In the genomic region with DNA sequence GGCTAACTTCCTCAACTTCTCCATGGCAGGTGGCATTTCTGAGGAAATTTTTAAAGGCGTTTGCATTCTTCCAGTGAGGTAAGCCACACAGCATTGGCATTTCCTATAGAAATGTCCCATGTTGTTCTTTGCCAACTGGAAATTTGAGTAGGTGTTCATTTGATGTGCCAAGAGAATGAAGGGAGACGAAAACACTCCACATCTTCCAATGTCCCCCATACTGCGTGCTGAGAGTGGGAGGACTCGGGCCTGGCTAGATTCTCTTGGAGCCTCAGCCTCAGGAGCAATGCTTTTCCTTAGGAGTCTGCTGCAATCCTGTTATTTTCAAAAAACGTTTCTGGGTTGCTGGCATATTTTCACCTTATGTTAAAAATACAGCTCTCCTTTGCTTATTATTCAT, we compare ENCODE assay signal across 20 mouse cellular contexts. TPM values are rescaled to one million over a fixed set of nuclear protein-coding genes. Genes with fewer than 3 reads are reported as not detected.
A peak's percentile ranks its signal among the peaks of the same experiment; 100 is the strongest.
DNase-seq lines count a peak whose midpoint lies in the region; ATAC-seq lines count a peak whose summit lies in the region.
"Had no signal": no experiment of that assay in that cellular context is flagged by ENCODE, and none has a peak within 500 bp of the region (broad histone marks: within the 10 kb centered on the region; RNA-seq: fewer than 3 reads in every experiment).

No protein-coding gene starts in this region.

- intact Hi-C loops in left cerebral cortex, postnatal 4 days (cut with DNase I): no loop called here
- intact Hi-C loops in left cerebral cortex, postnatal 25 days (cut with DNase I): loop anchor here (5.0 kb wide), 1 partner anchor 560 kb away; no protein-coding TSS in a partner anchor

- H3K27me3 ChIP-seq in hindbrain, embryonic 16.5 days (replicated peaks; ENCODE audit: control insufficient read depth, insufficient read depth, low read length): no peaks in the 10 kb centered on the region
- H3K27me3 ChIP-seq: limb, embryonic 13.5 days had no signal

- H3K36me3 ChIP-seq in hindbrain, embryonic 16.5 days (ENCODE audit: control insufficient read depth, insufficient read depth, low read length): no peaks in the 10 kb centered on the region
- H3K36me3 ChIP-seq: heart, embryonic 10.5 days; limb, embryonic 13.5 days; liver, embryonic 12.5 days; midbrain, embryonic 10.5 days had no signal

- no peak overlapping the region for H3K27ac ChIP-seq in hindbrain, embryonic 16.5 days (ENCODE audit: low read depth, low read length)
- H3K27ac ChIP-seq: heart, embryonic 10.5 days; hindbrain, embryonic 14.5 days; limb, embryonic 13.5 days; liver, embryonic 12.5 days; midbrain, embryonic 10.5 days had no signal

- H3K4me3 ChIP-seq in hindbrain, embryonic 16.5 days (ENCODE audit: low read length): no peak overlapping the region
- H3K4me3 ChIP-seq: heart, embryonic 10.5 days; limb, embryonic 13.5 days; liver, embryonic 12.5 days; midbrain, embryonic 10.5 days had no signal

- no peaks in the 10 kb centered on the region; the same call in none of the 2 replicates for H3K4me1 ChIP-seq in hindbrain, embryonic 16.5 days (ENCODE audit: control insufficient read depth, insufficient read depth, low read depth, low read length)

- no peak overlapping the region for H3K4me2 ChIP-seq in hindbrain, embryonic 16.5 days (ENCODE audit: low read length)
- H3K4me2 ChIP-seq: hindbrain, embryonic 14.5 days; limb, embryonic 13.5 days; liver, embryonic 12.5 days had no signal

- no peak overlapping the region for H3K9ac ChIP-seq in hindbrain, embryonic 16.5 days (ENCODE audit: low read depth, low read length)
- H3K9ac ChIP-seq: hindbrain, embryonic 14.5 days; limb, embryonic 13.5 days; liver, embryonic 12.5 days had no signal

- no peak for ATAC-seq in hindbrain, embryonic 16.5 days
- ATAC-seq: liver, embryonic 12.5 days had no signal

- H3K9me3 ChIP-seq in hindbrain, embryonic 16.5 days (ENCODE audit: control insufficient read depth, low read length): no peaks in the 10 kb centered on the region
- H3K9me3 ChIP-seq: heart, embryonic 10.5 days; limb, embryonic 13.5 days; liver, embryonic 12.5 days; midbrain, embryonic 10.5 days had no signal

- WGBS in hindbrain, embryonic 16.5 days: 87% methylated on average over 5 of the region's 5 CpGs

- DNase-seq in frontal cortex, adult 2 months (ENCODE audit: extremely low spot score in 1 of 2, low spot score in 1 of 2): peak; percentile 75 to 77
- no peak for DNase-seq in frontal cortex, postnatal 14 days (ENCODE audit: low spot score in 2 of 2)
- DNase-seq in left cerebral cortex, adult 18-20 months (ENCODE audit: low spot score in 2 of 2): peak; percentile 51 to 65
- no peak for DNase-seq in left cerebral cortex, postnatal 4 days
- DNase-seq in left cerebral cortex, postnatal 25 days (ENCODE audit: low spot score in 2 of 2): peak; percentile 55 to 93
- no peak for DNase-seq in urinary bladder, postnatal 25 days (ENCODE audit: low spot score)
- DNase-seq: adrenal gland, adult 8-10 months; cerebellum, adult 8-10 months; heart, postnatal 4 days; kidney, adult 8-10 months; kidney, postnatal 10 days; lung, adult 18-20 months; lung, postnatal 10 days; thymus, postnatal 14 days had no signal

RNA-seq across cellular contexts. Expression of a gene that starts 2.2 kb away (rescaled TPM):
- polyA plus RNA-seq in frontal cortex, adult 2 months (2012; rRNA removed): 77.3 and 94.6 TPM in 2 replicates
- total RNA-seq in left cerebral cortex, adult 18-20 months (2021): 100 to 1,000 TPM; 232 to 241 TPM
- total RNA-seq in left cerebral cortex, postnatal 4 days (2021): 100 to 1,000 TPM; 235 to 290 TPM
- total RNA-seq in left cerebral cortex, postnatal 25 days (2021): 100 to 1,000 TPM; 214 to 251 TPM
- polyA plus RNA-seq in hindbrain, embryonic 16.5 days (2015; fragmentation: Nextera tagmentation; extraction: Ambion mirVana): 218 and 226 TPM in 2 replicates

Comparison
In these comparisons a context has a peak if more than half of its experiments do, and no peak if none do; other contexts are left out.
1. DNase-seq: peak in frontal cortex, adult 2 months (2 of 2), left cerebral cortex, adult 18-20 months (2 of 2) and left cerebral cortex, postnatal 25 days (2 of 2); none in frontal cortex, postnatal 14 days (0 of 2), left cerebral cortex, postnatal 4 days (single experiment) and urinary bladder, postnatal 25 days (single experiment).